Mouse (Mus musculus): ENCODE measurements around the gene Pdcd1lg2.

GRCm38 (mm10) chr19:29393333-29393732, 17.4 kb upstream of the Pdcd1lg2 start:
- no peak for TF ChIP-seq CTCF (IDR thresholded peaks at IDR 0.05; ENCODE audit: borderline replicate concordance, control insufficient read depth, extremely low read depth, insufficient read depth, low read length, poor library complexity)
- TF ChIP-seq POLR2A (IDR thresholded peaks at IDR 0.05; ENCODE audit: control insufficient read depth, extremely low read depth, insufficient read depth, low read length, poor library complexity): no peak

Measured in thymus, adult 2 months (tissue).